Mouse (Mus musculus) heart, postnatal 0 days (tissue): Measurements from ENCODE around the gene Ggt5.

ENCODE experiments used
- CTCF ChIP-seq: IDR thresholded peaks from 2 replicates; pipeline ENCODE4 v1.5.1; 2016; ENCODE audit warnings: antibody characterized with exemption, control low read depth, low read depth
- EP300 ChIP-seq: IDR thresholded peaks from 2 replicates; pipeline ENCODE4 v1.6.1; 2016; ENCODE audit warnings: antibody characterized with exemption, low read depth

DNA sequence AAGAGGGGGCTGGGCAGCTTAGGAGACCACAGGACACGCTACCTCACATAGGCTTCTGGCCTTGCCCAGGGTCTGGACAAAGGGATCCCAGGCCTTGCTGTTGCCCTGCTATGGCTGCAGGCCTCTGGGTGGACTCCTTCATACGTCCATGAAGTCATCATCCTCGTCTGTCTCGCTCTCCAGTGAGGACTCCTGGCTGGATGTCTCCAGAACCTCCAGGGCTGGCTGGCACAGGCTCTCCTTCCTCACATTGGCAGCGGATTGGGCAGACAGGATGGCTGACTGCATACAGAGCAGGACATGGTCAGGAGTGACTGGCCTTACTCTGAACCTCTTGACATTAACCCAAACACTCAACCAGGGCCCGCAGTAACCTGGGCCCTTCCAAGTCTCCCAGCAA, 57.3 kb downstream of the Ggt5 start:
- TF ChIP-seq CTCF (no peak), EP300 (no peak)
